Mouse (Mus musculus) layer of hippocampus, postnatal 10 days (tissue): ENCODE measurements around the gene Chst11. TPM values are rescaled to one million over a fixed set of nuclear protein-coding genes. Genes with fewer than 3 reads are reported as not detected.

Experiments used
- DNase-seq, 2 experiments: peaks; one replicate each; pipeline ENCODE4 v3.0.0; 2021; ENCODE audit warnings: low spot score in 2 of 2
- total RNA-seq, 2 experiments: library from RNA; stranded (reverse); gene quantifications; 2 replicates each; pipeline ENCODE4 v1.2.3; 2021

The Chst11 gene
- total RNA-seq, 2 experiments from 2014 or later, result 51.2 to 56.1 TPM

DNA sequence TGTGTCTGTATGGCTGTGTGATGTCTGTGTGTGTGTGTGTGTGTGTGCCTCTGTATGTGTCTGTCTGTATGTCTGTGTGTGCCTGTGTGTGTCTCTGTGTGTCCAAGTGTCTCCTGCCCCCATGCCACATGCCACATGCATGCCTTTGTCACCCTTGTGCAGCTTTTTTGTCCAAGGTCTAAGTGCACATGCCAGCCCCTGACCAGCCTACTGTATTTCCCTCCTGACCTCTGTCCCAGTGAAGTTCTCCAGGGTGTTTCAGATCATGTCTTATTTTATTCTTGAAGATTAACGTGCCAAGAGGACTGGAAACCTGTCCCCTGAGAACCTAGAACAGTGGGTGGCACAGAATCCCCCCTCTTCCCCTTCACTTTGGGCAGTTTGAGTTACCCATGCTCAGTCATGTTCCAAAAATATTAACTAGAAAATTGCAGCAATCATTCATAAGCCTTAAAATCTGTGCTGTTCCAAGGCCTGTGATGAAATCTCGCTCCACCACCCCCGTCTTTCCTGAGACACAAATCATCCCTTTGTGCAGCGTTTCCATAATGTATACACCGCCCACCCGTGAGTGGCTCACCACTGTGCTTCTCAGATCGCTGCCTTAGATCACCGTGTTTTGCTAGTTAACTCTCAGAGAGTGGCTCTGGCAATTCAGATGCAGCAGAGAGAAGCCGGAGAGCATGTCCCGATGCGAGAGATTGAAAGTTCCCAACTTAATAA, 180.4 kb downstream of the Chst11 start:
- DNase-seq, result no peak

DNA sequence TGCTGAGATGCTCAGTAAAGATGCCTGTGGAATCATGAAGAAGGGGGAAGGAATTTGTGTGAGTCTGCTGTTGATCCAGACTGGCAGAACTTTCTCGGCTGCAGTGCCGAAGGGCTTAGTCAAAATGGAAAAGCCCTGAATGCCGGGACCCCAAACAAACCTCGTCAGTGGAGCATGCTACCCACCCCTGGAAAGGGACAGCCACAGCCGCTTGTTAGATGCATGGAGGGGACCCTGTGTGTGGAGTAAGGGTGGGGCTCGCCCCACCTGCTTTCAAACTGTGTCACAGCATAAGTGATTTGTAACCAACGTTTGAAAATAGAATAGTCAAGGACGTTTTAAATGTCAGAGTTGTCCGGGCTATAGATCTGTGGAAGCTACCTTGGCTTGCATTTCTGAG, 181.0 kb downstream of the Chst11 start:
- no peak for DNase-seq

DNA sequence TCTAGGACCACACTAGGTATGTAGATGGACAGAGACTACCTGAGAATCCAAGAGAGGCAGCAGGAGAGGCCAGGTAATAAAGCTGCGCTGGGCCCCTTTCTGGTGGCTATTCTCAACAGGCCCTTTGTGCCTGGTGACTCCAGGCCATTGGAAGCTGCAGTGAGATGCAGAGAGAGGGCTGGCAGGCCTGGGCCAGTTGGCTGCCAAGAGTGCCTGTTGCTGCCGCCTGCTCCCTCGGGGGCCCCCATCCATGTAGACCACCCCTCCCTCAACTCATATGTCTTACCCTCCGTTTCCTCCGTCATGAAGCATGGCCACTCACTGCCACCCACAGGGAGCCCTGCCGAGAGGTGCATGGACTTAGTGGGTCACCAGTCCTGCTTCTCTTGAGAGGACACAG, 182.2 kb downstream of the Chst11 start:
- DNase-seq, result no peak

DNA sequence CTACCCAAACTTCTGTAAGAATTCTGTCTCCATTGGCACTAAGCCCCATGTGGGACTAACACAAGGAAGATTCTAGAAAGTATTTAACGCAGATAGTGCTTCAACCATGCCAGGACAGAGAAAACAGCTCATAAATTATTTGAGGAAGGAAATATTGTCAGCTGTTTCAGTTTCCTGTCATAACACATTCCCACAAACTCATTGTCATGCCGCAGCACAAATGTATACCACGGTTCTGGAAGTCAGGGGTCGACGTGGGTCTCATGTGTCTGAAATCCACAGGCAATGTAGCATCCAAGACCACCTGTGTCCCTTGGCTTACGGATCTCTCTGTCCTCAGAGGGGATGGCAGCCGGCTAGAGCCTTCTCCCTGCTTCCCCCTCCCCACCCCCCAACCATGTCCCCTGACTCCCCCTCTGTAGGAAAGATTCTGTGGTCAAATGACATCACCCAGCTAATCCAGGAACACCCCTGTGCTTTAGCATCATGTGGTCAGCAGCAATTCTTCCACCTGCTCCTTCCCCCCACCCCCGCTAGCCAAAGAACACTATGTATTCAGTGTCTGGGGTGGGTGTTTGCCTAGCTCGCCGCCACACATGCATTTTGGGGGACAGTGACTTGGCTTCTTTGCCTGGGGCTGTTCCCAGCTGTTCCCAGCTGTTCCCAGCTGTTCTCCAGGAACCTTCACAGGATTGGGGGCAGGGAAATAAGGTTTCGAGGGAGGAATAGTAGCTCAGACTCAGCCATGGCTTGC, 183.2 kb downstream of the Chst11 start:
- DNase-seq, result no peak

DNA sequence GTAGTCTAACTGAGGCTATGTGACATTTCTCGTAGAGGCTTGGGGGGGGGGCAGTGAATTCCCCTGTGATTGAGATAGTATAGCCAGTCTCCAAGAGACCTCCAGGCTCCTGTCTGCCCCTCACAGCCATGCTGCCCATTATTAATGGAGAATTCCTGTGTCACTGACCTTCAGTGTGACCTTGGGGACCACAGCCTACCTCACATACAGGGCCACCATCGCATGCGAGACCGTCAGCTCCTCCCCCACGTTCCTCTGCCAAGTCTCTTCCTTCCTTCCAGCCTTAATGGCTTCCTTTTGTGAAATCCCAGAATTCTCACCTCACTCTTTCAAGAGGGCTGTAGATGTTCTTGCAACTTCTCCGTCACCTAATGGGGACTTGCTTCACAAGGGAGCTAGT, 184.3 kb downstream of the Chst11 start:
- no peak for DNase-seq

DNA sequence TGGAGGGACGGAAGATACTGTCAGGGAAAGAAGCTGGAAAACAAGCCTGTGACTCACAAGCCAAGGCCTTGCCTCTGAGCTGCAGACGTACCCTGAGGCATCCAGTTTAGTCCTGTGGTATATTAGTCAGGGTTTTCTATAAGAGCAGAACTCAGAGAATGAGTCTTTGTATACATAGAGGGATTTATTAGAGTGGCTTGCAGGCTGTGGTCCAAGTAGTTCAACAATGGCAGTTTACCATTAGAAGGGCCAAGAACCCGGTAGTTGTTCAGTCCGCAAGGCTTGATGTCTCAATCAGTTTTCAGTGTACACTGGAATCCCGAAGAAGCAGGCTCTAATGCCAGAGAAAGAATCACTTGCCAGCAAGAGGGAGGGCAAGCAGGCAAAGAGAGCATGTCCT, 192.9 kb downstream of the Chst11 start:
- DNase-seq, result no peak

DNA sequence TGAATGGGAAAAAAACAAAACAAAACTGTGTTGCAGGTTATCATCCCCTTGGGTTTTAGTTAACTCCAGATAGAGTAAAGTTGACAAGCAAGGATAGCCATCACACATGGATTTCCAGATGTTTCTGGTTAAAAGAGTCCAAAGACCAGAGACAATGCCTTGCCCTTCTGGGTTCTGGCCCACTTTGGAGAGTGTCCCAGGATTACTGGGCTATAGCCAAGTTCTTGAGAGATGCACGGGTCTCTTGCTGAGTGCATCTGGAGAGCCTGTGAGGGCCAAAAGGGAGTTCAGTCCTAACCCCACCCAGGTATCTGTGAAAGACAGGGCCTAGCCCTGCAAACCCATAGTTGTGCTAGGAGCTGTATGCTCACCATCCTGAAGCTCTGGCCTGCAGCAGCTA, 193.4 kb downstream of the Chst11 start:
- no peak for DNase-seq

DNA sequence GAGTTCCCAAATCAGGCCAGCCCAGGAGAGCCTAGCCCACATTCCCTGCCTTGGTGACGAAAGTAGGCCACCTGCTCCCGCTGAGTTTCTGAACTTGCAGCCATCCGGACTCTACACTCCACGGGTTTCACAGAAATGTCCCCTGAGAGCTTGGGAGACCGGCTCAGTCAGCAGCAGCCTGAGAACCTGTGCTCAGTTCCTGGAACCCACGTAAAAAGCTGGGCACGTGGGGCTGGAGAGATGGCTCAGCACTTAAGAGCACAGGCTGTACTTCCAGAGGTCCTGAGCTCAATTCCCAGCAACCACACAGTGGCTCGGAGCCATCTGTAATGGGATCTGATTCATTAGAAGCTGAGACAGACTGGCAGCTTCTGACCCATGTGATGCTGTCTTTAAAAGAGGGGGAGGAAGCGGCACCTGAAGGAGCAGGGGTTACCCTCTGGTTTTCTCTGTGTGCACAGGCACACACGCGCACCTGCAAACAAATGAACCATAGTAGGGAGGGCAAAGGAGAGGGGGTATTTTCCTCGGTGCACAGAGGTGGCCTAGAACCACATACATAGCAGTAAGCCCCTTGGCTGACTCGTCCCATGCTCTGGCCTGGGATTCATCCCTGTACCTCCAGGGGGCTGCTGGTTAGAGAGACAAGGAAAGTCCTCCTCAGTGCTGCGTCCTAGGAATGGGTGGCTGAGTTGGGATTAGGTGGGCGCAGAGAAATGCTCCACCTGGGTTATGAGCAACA, 196.7 kb downstream of the Chst11 start:
- DNase-seq, result peak in 1 of 2 experiments; percentile 32

DNA sequence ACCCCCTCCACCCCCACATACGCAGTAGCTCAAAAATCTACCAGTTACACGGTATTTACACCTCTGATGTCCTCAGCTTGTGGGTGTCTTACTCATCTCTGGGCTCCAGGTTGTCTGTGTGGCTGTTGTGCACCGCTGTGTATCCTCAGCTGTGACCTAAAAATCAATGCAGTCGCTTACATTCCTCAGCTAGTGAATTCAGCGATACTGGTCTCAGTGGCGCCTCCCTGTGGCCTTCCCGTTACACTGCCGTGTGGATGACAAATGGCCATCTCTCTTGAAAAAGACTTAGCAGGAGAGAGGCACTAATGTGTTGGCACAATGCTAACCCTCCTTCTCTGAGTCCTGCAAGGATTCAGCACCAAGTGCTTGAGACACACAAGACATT, 197.3 kb downstream of the Chst11 start:
- DNase-seq, result peak; percentile 85

DNA sequence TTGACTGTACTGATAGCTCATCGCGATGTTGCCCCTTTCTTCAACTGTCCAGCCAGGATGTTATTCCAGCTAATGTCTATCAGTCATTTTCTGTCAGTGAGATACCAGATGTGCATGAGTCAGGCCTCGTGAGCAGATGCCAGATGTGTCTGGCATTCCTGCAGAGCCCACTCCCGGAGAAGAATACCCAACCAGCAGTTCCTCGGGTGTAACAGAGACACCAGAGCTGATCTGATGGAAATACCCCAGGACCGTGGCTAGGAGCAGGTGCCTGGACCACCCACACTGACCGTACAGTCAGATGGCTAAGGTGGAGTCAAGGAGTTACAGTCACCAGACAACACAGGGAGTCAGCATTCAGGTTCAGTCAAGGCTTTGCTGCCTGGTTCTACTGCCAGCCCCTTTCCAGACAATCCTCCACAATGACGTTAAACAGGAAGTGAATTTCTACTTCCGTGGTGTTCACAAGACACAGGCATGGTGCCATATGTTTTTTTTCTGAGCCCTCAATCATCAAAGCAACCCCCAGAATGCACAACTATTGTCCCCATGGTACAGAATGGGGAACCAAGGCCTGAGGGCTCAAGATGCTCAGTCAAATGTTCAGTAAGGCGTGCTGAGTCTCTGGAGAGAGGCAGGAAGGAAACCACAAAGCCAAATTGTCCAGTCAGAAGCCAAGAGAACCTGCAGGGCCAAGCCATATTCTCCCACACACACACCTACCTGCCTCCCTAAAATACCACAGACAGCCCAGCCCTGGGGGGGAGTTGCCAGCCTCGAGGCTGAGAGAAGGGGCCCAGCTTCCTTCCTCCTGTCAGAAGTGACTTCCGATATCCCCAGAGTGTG, 198.6 kb downstream of the Chst11 start:
- no peak for DNase-seq

DNA sequence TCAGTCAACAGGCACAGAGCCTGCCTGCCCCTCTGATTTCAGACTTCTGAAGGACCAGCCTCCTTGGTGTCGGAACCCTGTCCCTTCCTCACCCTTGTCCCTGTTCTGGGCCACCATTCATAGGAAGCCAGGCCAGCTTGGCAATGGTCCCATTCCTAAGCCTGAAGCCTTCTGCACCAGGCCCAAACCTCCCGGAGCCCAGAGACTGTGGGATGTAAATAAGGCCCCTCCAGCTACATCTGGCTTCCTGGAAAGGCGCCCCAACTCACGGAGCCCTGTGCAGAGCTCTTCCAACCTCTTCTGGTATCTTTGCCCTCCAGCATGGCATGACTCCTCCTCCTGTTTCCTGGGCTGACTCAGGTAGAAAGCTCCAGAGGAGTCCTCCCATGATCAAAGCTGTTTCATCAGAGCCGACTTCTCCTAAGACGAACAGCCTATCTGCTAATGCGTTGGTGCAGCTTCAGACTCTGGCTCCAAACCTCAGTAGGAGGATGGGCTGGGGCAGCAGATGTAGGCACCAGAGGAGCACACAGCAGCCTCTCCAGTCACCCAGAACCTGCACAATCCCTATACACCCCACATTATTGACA, 199.3 kb downstream of the Chst11 start:
- DNase-seq, result peak; percentile 58 to 68

DNA sequence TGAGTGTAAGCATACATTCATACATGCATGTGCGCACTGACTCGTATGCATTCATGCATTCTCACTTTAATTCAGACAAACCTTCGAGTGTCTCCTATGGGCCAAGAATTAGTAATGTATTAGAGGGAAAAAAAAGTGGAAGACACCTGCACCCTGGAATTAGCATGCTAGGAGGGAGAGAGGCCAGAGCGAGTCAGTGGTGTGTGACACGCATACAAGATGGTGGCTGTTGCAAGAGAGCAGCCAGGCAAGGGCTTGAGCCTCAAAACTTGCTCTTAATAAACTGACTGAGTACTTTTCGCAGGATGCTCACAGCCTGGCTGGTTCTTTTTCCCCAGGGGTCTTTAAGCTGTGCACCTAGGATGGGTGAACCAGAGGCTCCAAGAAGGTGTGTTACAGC, 199.8 kb downstream of the Chst11 start:
- DNase-seq, result no peak

DNA sequence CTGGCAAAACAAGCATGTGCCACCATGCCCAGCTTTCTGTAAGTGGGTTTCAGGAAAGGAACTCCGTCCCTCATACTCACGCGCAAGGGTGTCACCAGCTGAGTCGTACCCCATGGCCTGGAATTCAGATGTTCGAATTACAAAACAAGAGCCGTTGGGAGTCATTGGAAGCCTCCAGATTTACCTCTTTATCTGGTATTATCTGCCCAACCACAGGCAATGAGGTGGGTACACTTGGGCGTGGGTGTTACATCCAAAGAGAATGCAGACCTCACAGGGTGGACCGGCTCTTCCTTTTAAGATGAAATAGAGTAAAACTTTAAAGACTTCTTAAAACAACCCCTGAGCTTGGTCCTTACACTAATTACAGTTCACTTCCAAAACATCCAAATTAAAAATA, 200.9 kb downstream of the Chst11 start:
- DNase-seq, result no peak

DNA sequence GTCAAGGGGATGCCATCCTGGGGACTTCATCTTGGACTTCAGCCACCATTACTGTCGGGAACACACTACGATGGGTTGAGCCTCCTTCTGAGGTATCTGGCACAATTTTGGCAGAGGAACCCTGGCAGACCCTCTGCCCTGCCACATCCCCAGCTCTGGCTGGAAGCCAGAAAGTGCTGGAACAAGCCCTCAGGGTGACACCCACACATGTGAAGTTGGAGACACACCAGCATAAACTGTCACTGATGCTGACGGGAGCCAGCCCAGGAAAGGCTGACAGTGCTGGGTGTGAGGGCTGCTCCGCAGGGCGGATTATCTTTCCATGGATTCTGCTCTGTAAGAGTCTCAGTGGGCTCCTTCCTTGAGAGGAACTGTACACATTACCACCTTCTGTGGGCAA, 201.7 kb downstream of the Chst11 start:
- DNase-seq, result no peak

DNA sequence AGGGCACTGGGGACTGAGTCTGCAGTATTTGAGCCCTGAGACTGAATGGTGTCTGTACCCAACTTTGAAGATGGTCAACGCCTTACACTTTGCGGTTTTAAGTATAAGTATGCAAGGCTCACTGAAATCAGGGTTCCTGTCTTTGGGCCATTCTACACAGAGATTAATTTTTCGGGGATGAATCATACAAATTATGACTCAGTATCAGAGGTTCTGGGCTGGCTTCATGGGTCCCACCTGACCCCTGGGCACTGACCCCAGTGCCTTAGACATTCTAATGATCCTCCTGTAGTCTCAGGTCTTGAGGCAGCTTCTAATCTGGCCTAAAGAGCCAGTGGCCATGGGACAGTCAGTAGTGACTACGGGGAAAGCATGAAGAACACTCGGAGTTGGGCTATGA, 203.8 kb downstream of the Chst11 start:
- no peak for DNase-seq

DNA sequence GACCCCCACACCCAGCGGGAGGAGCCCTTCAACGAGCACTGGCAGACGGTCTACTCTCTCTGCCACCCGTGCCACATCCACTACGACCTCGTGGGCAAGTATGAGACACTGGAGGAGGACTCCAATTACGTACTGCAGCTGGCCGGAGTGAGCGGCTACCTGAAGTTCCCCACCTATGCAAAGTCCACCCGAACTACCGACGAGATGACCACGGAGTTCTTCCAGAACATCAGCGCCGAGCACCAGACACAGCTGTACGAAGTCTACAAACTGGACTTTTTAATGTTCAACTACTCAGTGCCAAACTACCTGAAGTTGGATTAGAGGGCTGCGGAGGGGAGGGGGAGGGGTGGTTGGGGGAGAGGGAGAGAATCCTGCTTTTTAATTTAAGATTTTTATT, 206.2 kb downstream of the Chst11 start:
- DNase-seq, result no peak

DNA sequence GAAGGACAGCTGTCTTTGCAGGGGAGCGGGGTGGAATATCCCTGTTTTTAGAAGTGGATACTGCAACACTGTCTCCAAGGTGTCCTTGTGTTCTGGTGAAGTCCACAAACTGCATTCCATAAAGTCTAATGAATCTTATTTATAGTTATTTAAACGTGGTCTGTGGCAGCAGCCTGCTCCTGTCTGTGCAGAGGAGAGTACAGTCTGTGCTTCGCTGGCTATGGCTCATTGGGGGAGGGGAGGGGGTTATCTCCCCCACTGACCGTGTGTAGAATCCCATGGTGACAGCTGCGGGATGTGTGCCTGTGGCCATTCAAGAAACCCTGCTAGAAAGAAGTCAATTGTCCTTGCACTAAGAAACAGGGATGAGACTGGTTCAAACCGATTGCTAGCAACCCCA, 206.7 kb downstream of the Chst11 start:
- no peak for DNase-seq

DNA sequence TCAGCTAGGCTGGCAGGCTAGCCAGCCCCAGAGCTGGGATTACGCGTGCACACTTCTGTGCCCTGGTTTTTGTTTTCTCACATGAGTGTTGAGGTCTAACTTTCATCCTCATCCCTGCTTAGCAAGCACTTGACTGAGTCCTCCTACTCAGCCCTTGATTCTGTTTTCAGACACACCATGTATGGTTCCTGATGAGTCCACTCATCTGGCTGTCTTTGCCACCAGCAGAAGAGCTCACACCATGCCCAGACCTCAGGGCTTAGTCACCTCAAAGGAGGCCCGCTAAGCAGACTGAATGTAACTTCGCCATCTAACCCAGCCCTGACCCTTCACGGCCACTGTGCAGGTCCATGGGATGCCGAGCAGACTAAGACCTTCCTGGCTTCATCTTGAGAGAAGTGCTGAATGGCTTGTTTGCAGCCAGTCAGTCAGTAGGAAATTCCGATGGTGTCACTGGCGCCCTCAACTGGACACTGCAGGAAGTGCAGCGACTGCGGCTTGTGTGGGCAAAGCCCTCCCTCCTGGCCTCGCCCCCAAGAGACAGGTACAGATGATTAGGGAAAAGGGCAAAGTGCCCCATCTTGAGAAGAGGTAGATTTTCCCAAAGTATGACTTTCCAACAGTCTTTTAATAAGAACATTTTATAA, 212.5 kb downstream of the Chst11 start:
- peak; percentile 82 to 86 for DNase-seq

DNA sequence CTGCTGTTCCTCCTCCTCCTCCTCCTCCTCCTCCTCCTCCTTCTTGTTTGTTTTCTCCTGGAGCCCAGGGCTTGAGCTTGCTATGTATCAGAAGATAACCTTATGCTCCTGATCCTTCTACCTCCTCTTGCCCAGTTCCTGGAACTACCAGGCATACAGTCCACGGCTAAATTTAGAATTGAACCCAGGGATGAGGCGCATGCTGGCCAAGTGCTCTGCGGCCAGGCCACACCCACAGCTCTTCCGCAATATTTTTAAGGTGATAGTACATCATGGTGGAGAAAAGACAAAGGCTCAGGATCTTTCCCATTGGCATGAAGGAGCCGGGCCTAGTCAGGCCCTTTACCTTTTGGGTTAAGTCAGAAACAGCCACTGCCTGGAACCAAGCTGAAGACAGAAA, 213.4 kb downstream of the Chst11 start:
- no peak for DNase-seq

DNA sequence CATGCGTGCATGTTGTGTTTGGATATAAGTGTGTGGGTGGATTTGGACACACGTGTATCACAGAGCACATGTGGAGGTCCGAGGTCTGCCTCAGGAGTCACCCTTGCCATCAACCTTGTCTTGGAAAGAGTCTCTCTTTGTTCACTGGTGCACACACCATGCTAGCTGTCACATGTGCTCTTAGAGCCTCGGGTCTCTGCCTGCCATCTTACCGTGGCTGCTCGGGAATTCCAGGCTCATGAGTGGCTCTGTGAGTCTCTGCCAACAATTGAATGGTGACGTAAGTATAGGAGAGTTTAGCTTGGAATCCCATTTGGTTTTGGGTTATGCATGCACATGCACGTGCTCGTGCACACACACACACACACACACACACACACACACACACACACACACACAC, 214.0 kb downstream of the Chst11 start:
- DNase-seq, result no peak
